Mouse (Mus musculus) liver, adult 2 months (tissue): Measurements from ENCODE around the gene Kif9. TPM values are rescaled to one million over a fixed set of nuclear protein-coding genes. Genes with fewer than 3 reads are reported as not detected.
A peak's percentile ranks its signal among the peaks of the same experiment; 100 is the strongest.

Experiments used
- DNase-seq: peaks from one replicate; pipeline ENCODE4 v3.0.0-alpha.2; 2011; ENCODE audit warnings: low read depth, low spot score; ENCODE audit errors: extremely low read depth
- H3K27ac ChIP-seq: fragments of 200-500 bp; replicated peaks from 2 replicates; pipeline ENCODE4 v1.5.1; 2012; ENCODE audit warnings: low read depth, mild to moderate bottlenecking, control low read depth, inconsistent platforms, low read length; ENCODE audit not compliant: insufficient read depth
- H3K27me3 ChIP-seq: fragments of 200-500 bp; 2 replicates; pipeline ENCODE4 v1.6.1; 2012; ENCODE audit warnings: mild to moderate bottlenecking, moderate library complexity, low read length, inconsistent platforms; ENCODE audit not compliant: control insufficient read depth, insufficient read depth
- H3K36me3 ChIP-seq: fragments of 200-500 bp; 2 replicates; pipeline ENCODE4 v1.6.1; 2012; ENCODE audit warnings: low read length, inconsistent platforms; ENCODE audit not compliant: control insufficient read depth, insufficient read depth
- H3K4me1 ChIP-seq: fragments of 200-500 bp; 2 replicates; pipeline ENCODE4 v1.6.1; 2011; ENCODE audit warnings: low read length; ENCODE audit not compliant: control insufficient read depth, insufficient read depth
- H3K4me3 ChIP-seq: fragments of 200-500 bp; 2 replicates; pipeline ENCODE4 v1.5.1; 2011; ENCODE audit warnings: low read depth, mild to moderate bottlenecking, control low read depth, low read length, moderate library complexity; ENCODE audit not compliant: insufficient read depth
- H3K79me2 ChIP-seq: fragments of 200-500 bp; 2 replicates; pipeline ENCODE4 v1.6.1; 2012; ENCODE audit warnings: inconsistent platforms, mild to moderate bottlenecking, low read length, moderate library complexity; ENCODE audit not compliant: control insufficient read depth, insufficient read depth
- H3K9ac ChIP-seq: fragments of 200-500 bp; 2 replicates; pipeline ENCODE4 v1.6.1; 2012; ENCODE audit warnings: low read depth, mild to moderate bottlenecking, control low read depth, inconsistent platforms, low read length
- CTCF ChIP-seq: fragments of 200-500 bp; IDR thresholded peaks from 2 replicates; pipeline ENCODE4 v1.5.1; 2011; ENCODE audit warnings: low read depth, low read length, control low read depth
- POLR2A ChIP-seq: fragments of 200-500 bp; IDR thresholded peaks from 2 replicates; pipeline ENCODE4 v1.6.1; 2011; ENCODE audit warnings: low read length, control low read depth; ENCODE audit not compliant: insufficient read depth; ENCODE audit errors: extremely low read depth
- WGBS: fragments of 180-500 bp; shearing (Covaris S2); methylation state at CpG from one replicate; pipeline ENCODE4 v1.1.7; 2018; 5-methylcytosine and 5-hydroxymethylcytosine counted together
- polyA plus RNA-seq: library from polyadenylated mRNA; depleted of rRNA; stranded (reverse); fragments of >200 nt; gene quantifications from 2 replicates; pipeline ENCODE4 v1.2.3, GENCODE M21; 2012
- total RNA-seq: library from RNA; depleted of rRNA; stranded (reverse); fragments of >200 nt; gene quantifications from 2 replicates; pipeline ENCODE4 v1.2.3, GENCODE M21; 2014

Gene Kif9
- total and polyA plus RNA-seq, 2 experiments: 0.18 to 0.55 TPM

- Histone ChIP-seq H3K27ac (no peak overlapping the region), H3K27me3 (no peaks in the 10 kb centered on the region), H3K4me1 (peaks cover 6% of the 10 kb centered on the region), H3K4me3 (no peak overlapping the region), H3K36me3 (no peaks in the 10 kb centered on the region), H3K9ac (no peak overlapping the region), H3K79me2 (no peaks in the 10 kb centered on the region)
- no peak for TF ChIP-seq POLR2A
- no peak for TF ChIP-seq CTCF
- DNase-seq: no peak
- WGBS: 83% methylated on average over 4 of the region's 4 CpGs
Measured at GRCm38 (mm10) chr9:110478639-110479038, 1.9 kb downstream of the Kif9 start.

- Histone ChIP-seq H3K36me3 (no peaks in the 10 kb centered on the region), H3K27me3 (no peaks in the 10 kb centered on the region), H3K4me1 (no peaks in the 10 kb centered on the region), H3K9ac (no peak overlapping the region), H3K79me2 (no peaks in the 10 kb centered on the region), H3K4me3 (no peak overlapping the region), H3K27ac (no peak overlapping the region)
- 72% methylated on average over 4 of the region's 4 CpGs for WGBS
- no peak for DNase-seq
- no peak for TF ChIP-seq POLR2A
- TF ChIP-seq CTCF: no peak
Measured at GRCm38 (mm10) chr9:110488841-110489240, 12.1 kb downstream of the Kif9 start.

DNA sequence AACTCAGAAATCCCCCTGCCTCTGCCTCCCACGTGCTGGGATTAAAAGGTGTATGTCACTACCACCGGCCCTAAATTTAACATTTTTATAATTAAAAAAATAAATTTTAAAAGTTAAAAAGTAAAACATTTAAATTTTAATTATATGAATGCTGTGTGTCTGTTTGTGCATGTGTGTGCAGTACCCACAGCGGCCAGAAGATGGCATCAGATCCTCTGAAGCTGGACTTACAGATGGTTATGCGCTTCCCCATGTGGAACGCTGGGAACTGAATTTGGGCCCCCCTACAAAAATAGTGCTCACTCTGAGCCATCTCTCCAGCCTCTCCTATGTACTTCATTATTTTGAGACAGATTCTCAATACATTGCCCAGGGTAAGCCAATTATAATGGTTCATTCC, 14.2 kb downstream of the Kif9 start:
- no peak for DNase-seq
- WGBS: 63% methylated on average over 5 of the region's 5 CpGs
- TF ChIP-seq CTCF: peak; percentile 50; the same call in 1 of the 2 replicates
- no peak for TF ChIP-seq POLR2A

DNA sequence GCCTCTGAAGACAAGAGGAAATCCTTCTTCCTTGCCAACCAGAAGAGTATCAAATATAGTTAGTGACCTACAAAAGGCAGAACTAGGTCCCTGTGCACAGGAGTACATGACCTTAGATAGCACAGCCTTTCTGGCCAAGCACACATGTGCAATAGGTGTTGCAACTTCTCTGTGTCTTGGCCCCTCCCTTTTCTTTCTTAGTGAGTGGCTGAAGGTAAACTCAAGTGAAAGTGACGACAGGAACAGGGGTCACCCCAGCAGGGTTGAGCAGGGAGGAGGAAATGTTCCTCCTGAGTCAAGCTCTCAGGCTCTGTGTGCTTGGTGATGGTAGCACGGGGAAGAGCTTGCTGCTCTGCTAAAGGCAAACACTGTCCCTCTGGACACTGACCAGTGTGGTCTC, 49.0 kb downstream of the Kif9 start:
- Histone ChIP-seq H3K4me3 (no peak overlapping the region), H3K9ac (no peak overlapping the region), H3K27ac (no peak overlapping the region), H3K36me3 (no peaks in the 10 kb centered on the region), H3K27me3 (no peaks in the 10 kb centered on the region), H3K79me2 (no peaks in the 10 kb centered on the region; the same call in 1 of the 2 replicates), H3K4me1 (no peaks in the 10 kb centered on the region)
- peak; percentile 27 for DNase-seq
- TF ChIP-seq CTCF: no peak
- 29% methylated on average over 2 of the region's 2 CpGs for WGBS

More for the DNA sequence above, 14.2 kb downstream of the Kif9 start:
- Histone ChIP-seq H3K9ac (no peak overlapping the region), H3K36me3 (no peaks in the 10 kb centered on the region), H3K4me3 (no peak overlapping the region), H3K27me3 (no peaks in the 10 kb centered on the region), H3K27ac (no peak overlapping the region), H3K4me1 (no peaks in the 10 kb centered on the region), H3K79me2 (no peaks in the 10 kb centered on the region)

- 80% methylated on average over 9 of the region's 9 CpGs for WGBS
- Histone ChIP-seq H3K27me3 (no peaks in the 10 kb centered on the region), H3K79me2 (peaks cover 4% of the 10 kb centered on the region; the same call in 1 of the 2 replicates), H3K36me3 (no peaks in the 10 kb centered on the region), H3K27ac (no peak overlapping the region), H3K4me1 (peaks cover 8% of the 10 kb centered on the region), H3K4me3 (no peak overlapping the region), H3K9ac (no peak overlapping the region)
- TF ChIP-seq CTCF (no peak), POLR2A (no peak)
- DNase-seq: no peak
Measured at GRCm38 (mm10) chr9:110529002-110529737, 52.4 kb downstream of the Kif9 start.

GRCm38 (mm10) chr9:110530650-110531049, 53.9 kb downstream of the Kif9 start:
- H3K36me3 ChIP-seq: no peaks in the 10 kb centered on the region
- WGBS: 22% methylated on average over 3 of the region's 3 CpGs
- peak; percentile 19 for DNase-seq
- no peak overlapping the region for H3K27ac ChIP-seq
- no peak for TF ChIP-seq POLR2A
- TF ChIP-seq CTCF: no peak
- H3K9ac ChIP-seq: no peak overlapping the region
- H3K4me3 ChIP-seq: no peak overlapping the region
- peaks cover 16% of the 10 kb centered on the region; the same call in 1 of the 2 replicates for H3K79me2 ChIP-seq
- H3K4me1 ChIP-seq: peaks cover 13% of the 10 kb centered on the region
- no peaks in the 10 kb centered on the region for H3K27me3 ChIP-seq
